Mouse (Mus musculus) lung, adult 2 months (tissue): Measurements from ENCODE around the gene Hs6st3.

Experiments
- CTCF ChIP-seq: fragments of 200-500 bp; IDR thresholded peaks from 2 replicates; pipeline ENCODE4 v1.5.1; 2011; ENCODE audit warnings: mild to moderate bottlenecking, low read length, control low read depth; ENCODE audit not compliant: insufficient read depth
- POLR2A ChIP-seq: fragments of 200-500 bp; IDR thresholded peaks from 2 replicates; pipeline ENCODE4 v1.6.1; 2011; ENCODE audit warnings: low read depth, mild to moderate bottlenecking, control low read depth, low read length, borderline replicate concordance; ENCODE audit errors: extremely low read depth

- TF ChIP-seq POLR2A (no peak), CTCF (no peak)
Observed at GRCm38 (mm10) chr14:119370013-119370412, 231.9 kb downstream of the Hs6st3 start.
